Mouse (Mus musculus) megakaryocyte, embryonic 14.5 days (primary cell): Measurements from ENCODE around the gene Snap25.

Source experiments
- FLI1 ChIP-seq: IDR thresholded peaks from 2 replicates; pipeline ENCODE4 v1.6.1; 2012; ENCODE audit warnings: low read length, inconsistent platforms, mixed read lengths
- GATA1 ChIP-seq: IDR thresholded peaks from 3 replicates; pipeline ENCODE4 v1.6.1; 2012; ENCODE audit warnings: mixed read lengths, low read length, inconsistent platforms, borderline replicate concordance

- no peak for TF ChIP-seq GATA1
- TF ChIP-seq FLI1: no peak
These were observed 1.4 kb upstream of the Snap25 start for GRCm38 (mm10) chr2:136711746-136712440.
